Mouse (Mus musculus) testis, adult 2 months (tissue): ENCODE results near the gene Kiss1r. TPM values are rescaled to one million over a fixed set of nuclear protein-coding genes. Genes with fewer than 3 reads are reported as not detected.

ENCODE experiments used
- H3K27ac ChIP-seq: fragments of 200-500 bp; 2 replicates; pipeline ENCODE4 v1.5.1; 2012; ENCODE audit warnings: low read depth, low read length; ENCODE audit not compliant: control insufficient read depth, insufficient read depth
- H3K27me3 ChIP-seq: fragments of 200-500 bp; 2 replicates; pipeline ENCODE4 v1.6.1; 2012; ENCODE audit warnings: mild to moderate bottlenecking, low read length, moderate library complexity; ENCODE audit not compliant: control insufficient read depth, insufficient read depth
- H3K36me3 ChIP-seq: fragments of 200-500 bp; 2 replicates; pipeline ENCODE4 v1.6.1; 2012; ENCODE audit warnings: mild to moderate bottlenecking, low read length; ENCODE audit not compliant: control insufficient read depth, insufficient read depth
- H3K4me1 ChIP-seq: fragments of 200-500 bp; 2 replicates; pipeline ENCODE4 v1.6.1; 2012; ENCODE audit warnings: low read length; ENCODE audit not compliant: control insufficient read depth, insufficient read depth
- H3K4me3 ChIP-seq: fragments of 200-500 bp; 2 replicates; pipeline ENCODE4 v1.5.1; 2012; ENCODE audit warnings: low read depth, mild to moderate bottlenecking, low read length, moderate library complexity, mixed read lengths; ENCODE audit not compliant: control insufficient read depth
- CTCF ChIP-seq: fragments of 200-500 bp; IDR thresholded peaks from 2 replicates; pipeline ENCODE4 v1.5.1; 2012; ENCODE audit warnings: low read depth, mild to moderate bottlenecking, inconsistent platforms, low read length, moderate library complexity; ENCODE audit not compliant: control insufficient read depth, insufficient read depth, insufficient replicate concordance
- POLR2A ChIP-seq: fragments of 200-500 bp; IDR thresholded peaks from 2 replicates; pipeline ENCODE4 v1.6.1; 2012; ENCODE audit warnings: low read depth, mild to moderate bottlenecking, inconsistent platforms, low read length, moderate library complexity; ENCODE audit not compliant: control insufficient read depth
- polyA plus RNA-seq: library from polyadenylated mRNA; depleted of rRNA; stranded (reverse); fragments of >200 nt; gene quantifications from 2 replicates; pipeline ENCODE4 v1.2.3, GENCODE M21; 2012

Gene Kiss1r
- polyA plus RNA-seq, 1 experiment, result 0.99 TPM

- H3K36me3 ChIP-seq, result no peaks in the 10 kb centered on the region
Observed at GRCm38 (mm10) chr10:79936911-79937441, 20.2 kb downstream of the Kiss1r start.

GRCm38 (mm10) chr10:79937775-79938526, 21.2 kb downstream of the Kiss1r start:
- Histone ChIP-seq H3K4me3 (no peak overlapping the region), H3K27me3 (no peaks in the 10 kb centered on the region), H3K27ac (no peak overlapping the region), H3K4me1 (peaks cover 23% of the 10 kb centered on the region), H3K36me3 (no peaks in the 10 kb centered on the region)
- TF ChIP-seq CTCF, result no peak
- no peak for TF ChIP-seq POLR2A

More at GRCm38 (mm10) chr10:79936911-79937441, 20.2 kb downstream of the Kiss1r start:
- Histone ChIP-seq H3K27me3 (no peaks in the 10 kb centered on the region), H3K4me1 (peaks cover 29% of the 10 kb centered on the region), H3K27ac (no peak overlapping the region), H3K4me3 (no peak overlapping the region)
- no peak for TF ChIP-seq CTCF
- no peak for TF ChIP-seq POLR2A

- no peak for TF ChIP-seq POLR2A
- TF ChIP-seq CTCF, result no peak
- no peaks in the 10 kb centered on the region for H3K36me3 ChIP-seq
- H3K4me3 ChIP-seq, result no peak overlapping the region
- H3K27ac ChIP-seq, result no peak overlapping the region
- H3K27me3 ChIP-seq, result no peaks in the 10 kb centered on the region
- peaks cover 8% of the 10 kb centered on the region for H3K4me1 ChIP-seq
Observed at GRCm38 (mm10) chr10:79940749-79941148, 24.0 kb downstream of the Kiss1r start.

GRCm38 (mm10) chr10:79942988-79943387, 26.2 kb downstream of the Kiss1r start:
- Histone ChIP-seq H3K4me3 (no peak overlapping the region), H3K4me1 (no peaks in the 10 kb centered on the region), H3K27me3 (no peaks in the 10 kb centered on the region), H3K27ac (no peak overlapping the region), H3K36me3 (no peaks in the 10 kb centered on the region)
- no peak for TF ChIP-seq CTCF
- no peak for TF ChIP-seq POLR2A

GRCm38 (mm10) chr10:79943471-79943901, 26.7 kb downstream of the Kiss1r start:
- Histone ChIP-seq H3K27me3 (no peaks in the 10 kb centered on the region), H3K4me3 (no peak overlapping the region), H3K27ac (no peak overlapping the region), H3K36me3 (no peaks in the 10 kb centered on the region), H3K4me1 (no peaks in the 10 kb centered on the region)
- TF ChIP-seq POLR2A (no peak), CTCF (no peak)

- no peak overlapping the region for H3K27ac ChIP-seq
- no peaks in the 10 kb centered on the region for H3K4me1 ChIP-seq
- no peak overlapping the region for H3K4me3 ChIP-seq
Observed at GRCm38 (mm10) chr10:79945507-79946234, 28.9 kb downstream of the Kiss1r start.

GRCm38 (mm10) chr10:79946752-79947322, 30.1 kb downstream of the Kiss1r start:
- no peaks in the 10 kb centered on the region for H3K4me1 ChIP-seq
- H3K36me3 ChIP-seq, result no peaks in the 10 kb centered on the region
- H3K4me3 ChIP-seq, result no peak overlapping the region
- H3K27me3 ChIP-seq, result no peaks in the 10 kb centered on the region
- H3K27ac ChIP-seq, result no peak overlapping the region
- no peak for TF ChIP-seq POLR2A
- TF ChIP-seq CTCF, result no peak

More at GRCm38 (mm10) chr10:79945507-79946234, 28.9 kb downstream of the Kiss1r start:
- no peaks in the 10 kb centered on the region for H3K36me3 ChIP-seq
- no peaks in the 10 kb centered on the region for H3K27me3 ChIP-seq
- no peak for TF ChIP-seq CTCF

- H3K4me3 ChIP-seq, result no peak overlapping the region
- no peaks in the 10 kb centered on the region for H3K27me3 ChIP-seq
- no peaks in the 10 kb centered on the region for H3K4me1 ChIP-seq
- no peak for TF ChIP-seq POLR2A
- no peak for TF ChIP-seq CTCF
- H3K36me3 ChIP-seq, result no peaks in the 10 kb centered on the region
- H3K27ac ChIP-seq, result no peak overlapping the region
Observed at GRCm38 (mm10) chr10:79947502-79947901, 30.7 kb downstream of the Kiss1r start.
